Mouse (Mus musculus): Measurements from ENCODE around the gene Rasgef1b. TPM values are rescaled to one million over a fixed set of nuclear protein-coding genes. Genes with fewer than 3 reads are reported as not detected.
A peak's percentile ranks its signal among the peaks of the same experiment; 100 is the strongest.

Gene Rasgef1b
- total RNA-seq, 4 experiments from 2014 or later = 15.6 to 18.0 (median 16.5) TPM

DNA sequence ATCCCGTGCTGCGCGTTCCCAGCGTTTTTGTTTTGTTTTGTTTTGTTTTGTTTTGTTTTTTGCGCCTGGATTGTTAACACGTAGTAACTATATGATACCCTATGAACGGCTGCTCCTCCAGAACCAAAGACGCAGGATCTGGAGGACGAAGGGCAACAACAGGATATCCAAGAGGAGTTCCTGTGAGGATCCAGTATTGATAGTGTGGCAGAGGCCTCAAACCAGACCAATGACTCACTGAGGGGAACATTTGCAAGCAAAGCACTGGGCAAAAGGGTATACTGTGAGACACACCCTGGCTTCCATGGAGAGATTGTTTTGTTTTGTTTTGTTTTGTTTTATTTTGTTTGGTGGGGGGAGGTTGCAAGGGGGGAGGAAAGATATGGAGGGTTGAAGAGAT is 348.0 kb downstream of the Rasgef1b start:
- no peak for DNase-seq (ENCODE audit: low spot score in 2 of 2)

DNA sequence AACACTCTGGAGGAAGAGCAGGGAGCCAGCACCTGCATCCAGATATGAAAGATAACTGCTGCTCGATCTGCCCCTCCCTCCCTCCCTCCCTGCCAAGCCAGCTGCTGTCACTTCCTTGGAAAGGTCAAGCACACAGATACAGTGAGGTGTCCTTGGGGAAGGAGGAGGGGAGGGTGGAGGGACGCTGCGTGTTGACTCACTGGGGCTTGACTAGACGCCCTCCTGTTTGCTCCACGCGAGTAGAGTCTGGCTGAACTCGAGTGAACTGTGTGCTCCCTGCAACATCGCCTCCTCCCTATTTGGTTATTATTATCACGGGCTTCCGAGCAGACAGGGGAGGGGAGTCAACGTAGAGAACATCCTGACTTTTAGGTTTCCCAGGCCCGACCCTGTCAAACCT is 348.7 kb downstream of the Rasgef1b start:
- no peak for DNase-seq (ENCODE audit: low spot score in 2 of 2)

DNA sequence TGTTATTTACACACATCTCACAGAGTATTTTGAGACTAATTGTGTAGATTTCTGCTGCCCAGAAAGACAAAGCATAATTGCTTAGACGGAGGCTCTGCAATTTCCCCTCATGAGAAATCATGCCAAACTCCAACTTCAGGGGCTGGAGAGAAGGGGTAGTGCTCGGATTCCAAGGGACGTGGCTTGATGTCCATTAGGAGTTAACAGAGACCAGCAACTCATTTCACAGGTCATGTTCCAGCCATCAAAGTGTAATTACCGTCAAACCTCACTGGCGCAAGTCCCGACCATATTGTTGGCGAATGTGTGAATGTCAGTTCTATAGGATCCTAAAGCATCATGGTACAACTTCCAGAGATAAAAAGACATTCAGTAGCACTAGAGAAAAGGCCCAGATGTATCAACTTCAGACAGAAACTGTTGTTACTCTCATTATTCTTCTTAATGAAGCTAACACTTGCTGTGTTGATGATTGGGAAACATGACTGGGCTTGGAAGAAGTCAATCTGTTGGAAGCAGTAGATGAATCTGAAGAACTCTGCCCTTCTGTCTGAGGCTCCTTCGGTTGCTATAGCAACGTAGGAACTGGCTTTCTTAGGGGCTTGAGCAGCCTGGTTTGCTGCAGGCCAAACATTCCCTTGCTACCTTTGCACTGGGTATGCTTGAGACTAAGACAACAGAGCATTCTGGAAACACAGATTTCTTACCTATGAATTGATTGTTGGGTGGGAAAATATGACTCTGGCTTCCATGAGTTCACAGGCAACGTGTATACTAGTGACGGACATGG is 350.2 kb downstream of the Rasgef1b start:
- no peak for DNase-seq (ENCODE audit: low spot score in 2 of 2)

DNA sequence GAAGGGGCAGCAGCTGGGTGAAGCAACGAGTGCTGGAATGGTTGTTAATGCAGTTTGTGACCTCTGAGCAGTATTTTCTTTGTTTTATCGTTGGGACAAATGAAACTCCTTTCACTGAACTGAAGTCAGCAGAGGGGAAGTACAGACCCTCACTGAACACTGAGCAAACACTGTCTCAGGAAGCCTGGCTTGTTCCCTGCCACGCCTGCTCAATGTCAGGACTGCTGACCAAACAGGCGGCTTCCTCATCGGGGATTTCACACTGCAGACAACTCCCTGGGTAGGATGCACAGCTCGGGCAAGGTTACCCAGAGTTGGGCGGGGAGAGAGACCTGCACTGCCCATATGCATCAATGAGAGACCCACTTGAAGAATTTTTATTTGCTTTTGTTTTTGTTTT is 353.1 kb downstream of the Rasgef1b start:
- DNase-seq (ENCODE audit: low spot score in 2 of 2) = no peak

DNA sequence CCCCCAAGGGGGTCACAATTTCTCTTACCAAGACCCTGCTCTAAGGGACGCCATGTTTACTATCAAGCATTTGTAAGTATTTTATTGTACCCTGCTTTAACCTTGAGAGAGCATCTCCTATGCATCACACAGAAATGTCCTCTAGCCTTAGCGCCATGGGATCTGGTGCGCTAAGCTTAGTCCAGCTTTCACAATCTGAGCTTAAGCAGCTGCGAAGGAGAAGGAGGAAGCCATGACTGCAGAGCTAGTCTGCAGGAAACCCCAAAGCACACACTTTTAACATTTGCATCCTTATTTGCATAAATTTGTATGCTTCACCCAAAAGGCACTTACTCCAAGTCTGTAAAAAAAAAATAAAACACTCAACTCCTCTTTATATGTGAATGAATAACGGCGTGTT is 354.4 kb downstream of the Rasgef1b start:
- DNase-seq (ENCODE audit: low spot score in 2 of 2) = no peak

DNA sequence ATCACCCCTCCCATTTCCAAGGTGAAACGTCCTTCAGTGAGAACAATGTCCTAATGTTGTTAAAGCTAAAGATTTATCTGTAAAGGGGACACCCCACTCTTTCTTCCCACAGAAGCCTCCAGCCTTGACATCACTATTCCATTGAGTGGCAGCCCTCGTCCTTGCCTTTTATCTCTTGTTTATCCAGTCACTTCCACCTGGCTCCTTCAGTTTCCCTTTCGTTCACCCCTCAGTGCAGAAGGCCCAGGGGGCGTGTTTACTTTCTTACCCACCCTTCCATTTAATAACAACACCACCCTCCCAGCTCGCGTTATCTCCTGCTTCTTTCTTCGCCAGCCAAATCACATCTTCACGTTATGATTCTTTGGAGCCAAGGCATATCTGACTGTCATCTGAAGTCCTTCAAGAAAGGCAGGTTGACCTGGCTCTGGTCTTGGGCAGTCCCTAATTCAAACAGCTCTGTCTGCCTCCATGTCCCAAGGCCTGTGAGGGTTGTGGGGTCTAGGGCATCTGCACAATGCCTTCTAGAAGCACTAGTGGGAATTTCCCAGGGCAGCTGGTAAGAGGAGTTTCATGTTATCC is 355.2 kb downstream of the Rasgef1b start:
- no peak for DNase-seq (ENCODE audit: low spot score in 2 of 2)

DNA sequence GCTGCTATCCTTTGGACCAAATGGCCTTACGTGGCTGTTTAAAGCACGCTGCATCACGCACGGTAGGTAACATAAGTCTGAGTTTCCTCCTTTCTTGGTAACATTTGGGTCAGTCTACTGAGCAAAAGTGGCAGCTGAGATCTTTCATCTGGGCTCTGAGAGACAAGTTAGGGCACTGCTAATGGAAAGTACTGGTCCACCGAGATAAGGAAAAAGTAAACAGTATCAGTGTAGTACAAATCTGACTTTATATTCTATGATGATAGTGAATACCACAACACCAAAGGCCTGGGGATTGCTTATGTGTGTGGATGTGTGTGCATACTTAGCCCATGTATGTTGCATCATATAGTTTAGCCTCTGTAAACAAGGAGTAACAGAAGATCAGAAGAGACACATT is 358.2 kb downstream of the Rasgef1b start:
- DNase-seq (ENCODE audit: low spot score in 2 of 2) = no peak

DNA sequence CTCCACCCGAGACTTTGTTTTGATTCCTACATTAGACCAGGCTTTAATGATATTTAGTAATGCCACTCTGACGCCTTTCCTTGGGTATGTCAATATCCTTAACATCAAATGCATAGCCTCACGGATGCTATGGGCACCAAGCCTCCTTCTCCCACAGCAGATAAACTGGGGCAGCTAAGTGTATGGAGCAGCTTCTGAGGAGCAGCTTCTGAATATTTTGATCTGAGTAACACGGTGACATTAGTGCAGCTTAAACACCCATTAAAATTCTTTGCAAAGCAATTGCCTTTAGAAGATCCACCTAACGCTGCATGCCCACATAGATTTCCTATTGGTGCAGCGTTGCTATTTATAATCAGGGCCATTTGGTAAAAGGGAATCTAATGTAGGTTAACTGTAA is 359.6 kb downstream of the Rasgef1b start:
- DNase-seq (ENCODE audit: low spot score in 2 of 2) = no peak

DNA sequence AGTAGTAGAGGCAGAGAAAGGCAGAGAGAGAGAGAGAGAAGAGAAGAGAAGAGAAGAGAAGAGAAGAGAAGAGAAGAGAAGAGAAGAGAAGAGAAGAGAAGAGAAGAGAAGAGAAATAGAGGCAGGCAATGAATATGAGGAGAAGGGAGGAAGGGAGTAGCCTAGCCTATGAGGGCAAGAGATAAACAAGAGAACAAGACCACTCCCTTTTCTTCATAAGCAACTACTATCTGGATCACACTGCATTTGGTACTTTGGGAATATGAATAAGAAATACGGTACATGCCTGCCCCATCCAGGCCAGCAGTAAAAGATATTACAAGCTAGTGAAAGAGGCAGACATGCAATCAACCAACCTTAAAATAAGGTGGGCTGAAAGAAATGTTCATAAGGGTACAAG is 360.2 kb downstream of the Rasgef1b start:
- DNase-seq (ENCODE audit: low spot score in 2 of 2) = no peak

DNA sequence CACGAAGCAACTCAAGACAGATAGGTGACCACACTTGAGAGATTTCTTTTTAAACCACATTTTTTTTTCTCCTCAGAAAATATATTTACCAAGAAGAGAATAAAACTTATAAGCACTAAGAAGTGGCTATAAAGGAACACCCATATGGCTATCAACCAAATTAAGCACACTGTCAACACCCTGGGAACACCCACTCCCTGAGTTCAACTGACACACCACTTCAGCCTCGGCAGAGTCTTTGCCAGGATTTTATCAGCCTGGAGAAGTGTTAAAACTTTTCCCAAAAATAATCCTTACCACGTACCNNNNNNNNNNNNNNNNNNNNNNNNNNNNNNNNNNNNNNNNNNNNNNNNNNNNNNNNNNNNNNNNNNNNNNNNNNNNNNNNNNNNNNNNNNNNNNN is 368.3 kb downstream of the Rasgef1b start:
- peak in 1 of 2 experiments; percentile 17 for DNase-seq (ENCODE audit: low spot score in 2 of 2)

DNA sequence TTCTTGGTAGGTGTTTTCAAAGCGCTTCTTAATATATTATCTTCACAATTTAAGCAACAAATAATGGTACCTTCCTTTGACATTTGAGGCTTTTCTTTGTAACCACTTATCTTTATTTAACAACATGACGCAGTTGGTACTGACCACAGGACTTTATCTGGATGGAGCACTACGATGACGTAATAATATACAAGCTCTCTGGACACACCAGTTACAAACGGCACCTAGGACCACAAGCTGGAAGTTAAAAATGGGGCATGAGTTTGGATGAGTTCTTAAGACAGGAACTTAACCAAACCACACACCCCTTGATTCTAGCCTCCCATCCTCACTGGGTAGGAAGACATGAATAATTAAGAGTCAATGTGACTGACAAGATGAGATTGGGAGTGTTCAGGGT is 369.6 kb downstream of the Rasgef1b start:
- DNase-seq (ENCODE audit: low spot score in 2 of 2) = no peak

DNA sequence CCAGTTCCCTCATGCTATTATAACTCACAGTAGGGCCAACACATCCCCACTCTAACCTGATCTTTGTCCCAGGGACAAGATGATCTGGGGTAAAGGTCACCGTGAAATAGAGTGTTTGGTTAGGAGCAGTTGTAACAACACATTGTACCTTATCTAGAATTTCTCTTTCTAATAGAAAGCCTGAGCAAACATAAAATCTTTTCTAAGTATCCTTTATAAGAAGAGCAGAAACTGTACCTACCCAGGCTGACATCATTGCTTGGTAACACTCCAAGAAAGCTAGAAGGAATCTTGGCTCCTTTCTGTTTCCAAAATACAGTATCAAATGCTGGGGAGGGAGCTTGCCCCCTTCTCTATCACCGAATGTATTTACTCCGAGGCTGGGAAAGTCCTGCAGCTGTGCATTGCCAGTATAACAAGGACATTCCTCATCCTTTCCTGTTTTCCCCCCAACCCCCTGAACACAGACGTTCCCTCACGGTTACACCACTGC is 374.2 kb downstream of the Rasgef1b start:
- no peak for DNase-seq (ENCODE audit: low spot score in 2 of 2)

DNA sequence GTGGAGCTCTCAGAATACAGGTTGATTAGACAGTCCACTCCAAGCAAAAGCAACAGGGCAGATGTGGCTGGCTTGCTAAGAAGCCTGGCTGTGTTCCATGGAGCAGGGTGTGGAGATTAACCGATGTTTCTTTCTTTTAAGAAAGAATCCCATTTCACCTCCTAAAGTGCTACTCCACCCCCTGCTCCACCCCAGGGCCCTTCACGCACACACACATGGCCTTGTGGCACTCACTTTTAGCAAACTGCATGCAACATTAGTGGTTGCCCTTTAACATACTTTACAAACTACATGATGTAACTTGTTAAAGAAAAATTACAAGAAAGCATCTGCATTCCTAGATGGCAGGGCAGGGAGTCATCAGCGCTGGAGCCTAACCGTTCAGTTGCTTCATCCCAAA is 378.8 kb downstream of the Rasgef1b start:
- no peak for DNase-seq (ENCODE audit: low spot score in 2 of 2)

DNA sequence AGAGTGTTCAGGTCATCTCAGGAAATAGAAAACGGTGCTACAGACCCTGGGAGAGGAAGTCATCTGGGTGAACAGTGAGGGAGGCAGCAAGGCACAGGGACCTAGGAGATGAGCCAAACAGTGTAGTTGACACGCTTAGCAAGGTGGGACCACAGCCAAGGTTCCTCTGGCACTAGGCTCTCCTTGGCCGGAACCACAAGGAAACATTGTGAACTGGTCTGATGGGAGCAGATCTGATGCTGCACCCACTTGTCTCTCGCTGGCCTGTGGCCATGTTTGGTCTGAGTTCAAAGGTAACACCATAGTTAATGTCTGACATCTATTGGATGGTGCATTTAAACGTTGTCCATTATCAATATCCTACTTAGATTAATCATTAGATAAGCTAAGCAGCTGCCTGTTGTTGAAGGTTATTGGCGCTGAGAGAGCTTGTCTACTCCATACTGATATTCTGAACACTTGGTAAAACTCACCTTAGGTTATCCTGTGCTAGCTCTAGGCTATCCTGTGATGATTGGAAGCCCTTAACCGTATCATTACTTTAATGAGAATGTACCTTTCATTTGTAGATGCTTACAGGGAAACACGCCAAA is 380.5 kb downstream of the Rasgef1b start:
- peak in 1 of 2 experiments; percentile 27 for DNase-seq (ENCODE audit: low spot score in 2 of 2)

DNA sequence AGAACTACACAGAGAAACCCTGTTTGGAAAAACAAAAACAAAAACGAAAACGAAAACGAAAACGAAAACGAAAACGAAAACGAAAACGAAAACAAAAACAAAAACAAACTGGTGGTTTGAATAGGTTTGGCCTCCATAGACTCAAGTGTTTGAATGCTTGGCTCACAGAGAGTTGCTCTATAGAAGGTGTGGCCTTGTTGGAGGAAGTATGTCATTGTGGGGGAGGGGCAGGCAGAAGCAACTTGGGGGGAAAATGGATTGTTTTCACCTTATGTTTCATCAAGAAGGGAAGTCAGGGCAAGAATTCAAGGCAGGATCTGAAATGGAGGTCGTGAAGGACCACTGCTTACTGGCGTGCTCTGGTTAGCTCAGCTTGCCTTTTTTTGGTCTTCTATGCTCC is 386.3 kb downstream of the Rasgef1b start:
- DNase-seq (ENCODE audit: low spot score in 2 of 2) = no peak

DNA sequence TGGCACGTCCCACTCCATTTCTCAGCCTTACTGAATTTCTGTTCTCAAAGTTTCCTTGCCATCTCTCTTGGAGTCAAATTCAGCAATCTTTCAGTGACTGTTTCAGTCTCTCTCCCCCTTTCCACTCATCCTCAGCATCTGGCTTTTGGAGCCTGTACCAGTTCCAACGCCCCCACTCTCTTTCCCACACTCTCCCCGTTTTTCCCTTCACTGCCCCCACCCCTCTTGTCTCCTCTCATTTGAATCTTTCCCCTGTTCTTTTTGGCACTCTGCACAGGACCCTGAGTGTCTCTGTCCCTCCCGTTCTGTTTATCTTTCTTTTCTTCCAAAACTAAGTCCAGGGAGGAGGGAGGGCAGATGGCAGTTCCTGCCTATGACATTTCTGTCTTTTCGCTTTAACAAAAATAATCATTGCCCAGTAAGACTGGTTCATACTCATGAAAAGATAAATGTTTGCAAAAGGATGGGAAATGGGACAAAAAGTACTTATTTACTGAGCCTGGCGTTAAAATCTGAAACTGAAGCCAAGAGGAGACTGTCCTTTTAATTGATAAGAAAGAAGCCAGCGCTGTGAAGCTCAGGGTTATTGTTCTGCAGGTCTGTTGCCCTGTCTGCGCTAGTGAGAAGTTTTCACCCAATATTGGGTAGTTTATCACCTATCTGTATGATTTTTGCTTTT is 388.4 kb downstream of the Rasgef1b start:
- no peak for DNase-seq (ENCODE audit: low spot score in 2 of 2)

DNA sequence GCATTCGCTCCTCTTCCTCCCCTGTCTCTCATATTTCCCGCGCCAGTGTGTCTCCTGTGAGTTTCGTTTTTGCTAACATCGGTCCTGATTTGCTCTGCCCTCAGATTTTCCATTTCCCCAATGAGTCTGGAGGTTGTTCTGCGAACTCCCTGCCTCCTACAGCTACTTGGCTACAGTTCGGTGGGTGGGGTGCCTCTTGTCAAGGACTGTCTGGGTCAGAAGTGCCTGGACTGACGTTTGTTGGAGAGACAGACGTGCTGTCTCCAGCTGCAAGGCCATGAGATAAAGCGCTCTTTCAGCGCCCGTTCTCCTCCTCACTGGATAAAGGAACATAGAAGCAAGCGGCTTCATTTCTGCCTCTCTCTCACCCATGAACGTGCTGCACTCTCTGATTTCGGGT is 389.1 kb downstream of the Rasgef1b start:
- DNase-seq (ENCODE audit: low spot score in 2 of 2) = peak in 1 of 2 experiments; percentile 16

DNA sequence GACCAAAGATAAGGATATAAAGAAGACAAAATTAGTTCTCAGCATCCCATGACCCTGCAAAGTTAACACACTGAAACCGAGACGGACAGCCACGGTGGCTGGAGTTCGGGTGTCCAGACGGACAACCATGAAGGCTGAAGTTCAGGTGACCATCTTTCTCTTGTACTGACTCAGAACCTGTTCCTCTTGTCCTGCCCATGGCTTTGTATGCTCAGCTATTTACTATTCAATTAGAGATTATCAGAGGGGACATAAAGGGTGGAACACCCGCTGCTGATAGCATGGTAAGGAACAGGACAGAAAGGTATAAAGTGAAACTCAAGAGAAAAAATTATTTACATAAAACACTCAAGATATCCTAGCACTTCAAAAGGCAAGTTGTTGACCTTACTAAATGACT is 390.0 kb downstream of the Rasgef1b start:
- no peak for DNase-seq (ENCODE audit: low spot score in 2 of 2)

DNA sequence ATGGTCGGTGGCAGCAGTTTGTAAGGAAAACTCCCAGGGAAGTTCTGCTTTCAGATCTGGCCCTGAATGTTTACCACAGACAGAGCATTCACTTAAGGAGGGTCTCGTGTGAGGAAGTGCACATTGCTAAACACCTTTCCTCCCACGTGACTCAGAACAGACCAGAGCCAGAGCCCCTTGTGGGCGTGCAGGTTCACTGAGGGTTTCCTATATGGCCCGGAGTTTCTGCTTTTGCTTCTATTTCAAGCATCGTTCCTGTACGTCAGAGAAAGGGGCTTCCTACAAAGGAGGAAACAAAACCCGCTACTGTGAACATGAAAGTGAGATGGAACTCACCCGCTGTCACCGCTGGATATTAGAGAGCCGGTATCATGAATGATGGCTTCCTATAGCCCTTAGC is 392.4 kb downstream of the Rasgef1b start:
- no peak for DNase-seq (ENCODE audit: low spot score in 2 of 2)

DNA sequence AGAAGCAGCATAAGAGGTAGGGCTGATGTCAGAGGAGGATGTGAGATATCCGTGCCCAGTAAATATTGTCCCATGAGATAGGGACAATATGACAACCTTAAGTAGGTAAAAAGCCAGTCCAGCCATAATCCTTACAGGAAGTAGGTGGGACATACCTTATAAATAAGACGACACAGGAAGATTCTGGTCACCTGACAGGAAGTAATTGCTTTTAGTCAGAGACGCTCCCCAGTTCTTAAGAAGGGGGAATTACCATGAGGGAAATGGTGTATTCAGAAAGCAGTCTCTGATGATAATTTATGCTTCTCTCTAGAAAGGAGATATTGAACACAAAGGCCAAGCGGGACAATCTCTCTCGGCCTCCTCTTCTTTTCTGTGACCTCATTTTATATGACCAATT is 394.8 kb downstream of the Rasgef1b start:
- DNase-seq (ENCODE audit: low spot score in 2 of 2) = no peak

DNA sequence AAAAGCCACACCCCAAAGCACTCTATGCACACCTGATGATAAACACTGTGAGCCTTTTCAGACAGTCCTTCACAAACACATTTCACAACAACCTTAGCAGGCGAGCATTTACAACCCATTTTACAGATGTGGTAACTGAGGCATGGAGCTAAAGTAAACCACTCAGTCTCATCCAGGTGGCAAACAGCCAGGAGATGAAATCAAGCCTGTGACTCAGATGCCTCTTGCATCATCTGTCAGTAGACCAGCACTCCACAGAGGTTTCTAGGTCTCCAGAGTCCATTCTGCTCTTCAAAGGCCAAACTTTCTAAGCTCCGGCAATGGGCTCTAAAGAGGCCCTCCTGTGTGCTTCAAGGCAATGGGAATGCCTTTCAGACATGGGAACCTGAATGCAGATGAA is 396.8 kb downstream of the Rasgef1b start:
- no peak for DNase-seq (ENCODE audit: low spot score in 2 of 2)

DNA sequence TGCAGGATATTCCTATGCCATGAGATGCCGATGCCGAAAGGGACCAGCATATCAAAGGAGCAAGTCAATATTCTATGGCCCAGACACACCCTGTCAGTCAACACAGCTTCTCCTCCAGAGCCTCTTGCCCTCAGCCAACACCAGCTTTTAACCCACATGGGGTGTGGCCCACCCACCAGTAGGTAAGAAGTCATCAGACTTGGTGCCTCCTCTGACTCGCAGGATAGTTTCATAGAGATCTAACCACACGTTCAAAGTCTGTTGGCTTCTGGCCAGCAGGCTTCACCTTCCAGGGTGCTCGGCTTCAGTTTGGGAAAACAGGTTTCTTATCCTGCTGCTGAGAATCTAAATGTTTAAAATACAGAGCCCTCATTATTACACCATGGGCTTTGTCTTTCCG is 399.8 kb downstream of the Rasgef1b start:
- DNase-seq (ENCODE audit: low spot score in 2 of 2) = no peak
